ENCODE assay signal across 13 mouse cellular contexts in the genomic region with DNA sequence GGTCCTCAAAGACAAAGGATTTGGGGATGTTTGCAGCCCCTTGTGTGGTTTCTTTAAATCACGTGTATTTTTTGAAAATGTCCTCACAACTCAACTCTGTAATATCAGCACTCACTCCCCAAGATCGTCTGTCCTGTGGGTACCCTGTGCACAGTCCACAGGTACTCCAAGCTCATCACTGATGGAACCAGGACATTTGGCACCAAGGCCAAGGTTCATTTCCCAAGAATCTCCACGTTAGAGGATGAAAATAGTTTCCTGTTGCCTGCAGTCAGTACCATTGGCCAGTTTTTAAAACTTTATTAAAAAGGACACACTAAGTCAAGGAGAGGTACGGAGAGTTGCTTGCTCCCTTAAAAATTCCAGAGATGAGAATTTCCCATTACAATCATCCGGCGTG.
A peak's percentile ranks its signal among the peaks of the same experiment; 100 is the strongest.
DNase-seq lines count a peak whose midpoint lies in the region; ATAC-seq lines count a peak whose summit lies in the region.
"Had no signal": no experiment of that assay in that cellular context is flagged by ENCODE, and none has a peak within 500 bp of the region (broad histone marks: within the 10 kb centered on the region; RNA-seq: fewer than 3 reads in every experiment).

No protein-coding gene starts in this region.

- peaks cover 16% of the 10 kb centered on the region for H3K4me1 ChIP-seq in heart, embryonic 15.5 days (replicated peaks)
- peaks cover 6% of the 10 kb centered on the region for H3K4me1 ChIP-seq in neural tube, embryonic 12.5 days
- H3K4me1 ChIP-seq in limb, embryonic 12.5 days (replicated peaks) = peaks cover 10% of the 10 kb centered on the region; the same call in 1 of the 2 replicates

- H3K27me3 ChIP-seq in heart, embryonic 15.5 days = peaks cover 24% of the 10 kb centered on the region
- H3K27me3 ChIP-seq in neural tube, embryonic 12.5 days (replicated peaks) = peaks cover 14% of the 10 kb centered on the region; the same call in 1 of the 2 replicates
- H3K27me3 ChIP-seq in limb, embryonic 12.5 days = peaks cover 90% of the 10 kb centered on the region

- whole genome bisulfite sequencing in heart, embryonic 15.5 days = 65% methylated on average over 6 of the region's 6 CpGs
- 85% methylated on average over 6 of the region's 6 CpGs for WGBS in neural tube, embryonic 12.5 days
- 80% methylated on average over 6 of the region's 6 CpGs for WGBS in limb, embryonic 12.5 days

- intact Hi-C loops in left cerebral cortex, postnatal 10 days (cut with DNase I) = loop anchor here (5.0 to 10.0 kb wide), 2 partner anchors 205 to 232 kb away; no protein-coding TSS in a partner anchor

- no peaks in the 10 kb centered on the region for H3K9me3 ChIP-seq in heart, embryonic 15.5 days (replicated peaks)
- H3K9me3 ChIP-seq in neural tube, embryonic 12.5 days = no peaks in the 10 kb centered on the region
- no peaks in the 10 kb centered on the region for H3K9me3 ChIP-seq in limb, embryonic 12.5 days
- H3K9me3 ChIP-seq: embryonic facial prominence, embryonic 15.5 days had no signal

- H3K36me3 ChIP-seq in heart, embryonic 15.5 days = no peaks in the 10 kb centered on the region
- H3K36me3 ChIP-seq in neural tube, embryonic 12.5 days = no peaks in the 10 kb centered on the region
- no peaks in the 10 kb centered on the region for H3K36me3 ChIP-seq in limb, embryonic 12.5 days
- H3K36me3 ChIP-seq: embryonic facial prominence, embryonic 15.5 days had no signal

- H3K27ac ChIP-seq in heart, embryonic 15.5 days = no peak overlapping the region
- H3K27ac ChIP-seq in neural tube, embryonic 12.5 days = no peak overlapping the region
- no peak overlapping the region for H3K27ac ChIP-seq in limb, embryonic 12.5 days
- H3K27ac ChIP-seq: embryonic facial prominence, embryonic 15.5 days had no signal

- peak overlapping the region; percentile 67 for H3K4me3 ChIP-seq in heart, embryonic 15.5 days
- H3K4me3 ChIP-seq in neural tube, embryonic 12.5 days = peak overlapping the region; percentile 53
- H3K4me3 ChIP-seq in limb, embryonic 12.5 days (replicated peaks) = peak overlapping the region; percentile 55

- no peak overlapping the region for H3K9ac ChIP-seq in heart, embryonic 15.5 days
- H3K9ac ChIP-seq in neural tube, embryonic 12.5 days = no peak overlapping the region
- H3K9ac ChIP-seq in limb, embryonic 12.5 days (replicated peaks) = no peak overlapping the region
- H3K9ac ChIP-seq: embryonic facial prominence, embryonic 15.5 days had no signal

- DNase-seq in heart, adult 18-20 months = no peak
- DNase-seq in neural tube, embryonic 10.5 days (ENCODE audit: extremely low spot score, low spot score) = no peak
- no peak for DNase-seq in frontal cortex, postnatal 36 days (ENCODE audit: low spot score in 2 of 2)
- no peak for DNase-seq in left cerebral cortex, postnatal 10 days (ENCODE audit: extremely low spot score in 1 of 2, low spot score in 2 of 2)
- DNase-seq: gastrocnemius, postnatal 14 days; kidney, postnatal 10 days; lung, postnatal 10 days; thymus, postnatal 36 days had no signal

- peak overlapping the region; percentile 96 for H3K4me2 ChIP-seq in heart, embryonic 15.5 days
- peak overlapping the region; percentile 94 for H3K4me2 ChIP-seq in neural tube, embryonic 12.5 days (replicated peaks)
- peak overlapping the region; percentile 87 for H3K4me2 ChIP-seq in limb, embryonic 12.5 days

- no peak for ATAC-seq in heart, embryonic 15.5 days (replicated peaks; ENCODE audit: insufficient number of reproducible peaks, insufficient read depth, low FRiP score, low read depth)
- no peak for ATAC-seq in neural tube, embryonic 12.5 days (ENCODE audit: low FRiP score, low read depth)
- no peak for ATAC-seq in limb, embryonic 12.5 days (ENCODE audit: insufficient number of reproducible peaks, insufficient read depth, low FRiP score, low TSS enrichment, low read depth)
- ATAC-seq: activated CD4-positive, CD25-positive, alpha-beta regulatory T cell, adult 4 months had no signal
